Mouse (Mus musculus) lung, adult 18-20 months (tissue): Measurements from ENCODE around the gene Ccdc127.
A peak's percentile ranks its signal among the peaks of the same experiment; 100 is the strongest.

ENCODE experiments used
- DNase-seq, 2 experiments: peaks; one replicate each; pipeline ENCODE4 v3.0.0; 2022; ENCODE audit warnings: mixed read lengths in 2 of 2

Gene Ccdc127

DNA sequence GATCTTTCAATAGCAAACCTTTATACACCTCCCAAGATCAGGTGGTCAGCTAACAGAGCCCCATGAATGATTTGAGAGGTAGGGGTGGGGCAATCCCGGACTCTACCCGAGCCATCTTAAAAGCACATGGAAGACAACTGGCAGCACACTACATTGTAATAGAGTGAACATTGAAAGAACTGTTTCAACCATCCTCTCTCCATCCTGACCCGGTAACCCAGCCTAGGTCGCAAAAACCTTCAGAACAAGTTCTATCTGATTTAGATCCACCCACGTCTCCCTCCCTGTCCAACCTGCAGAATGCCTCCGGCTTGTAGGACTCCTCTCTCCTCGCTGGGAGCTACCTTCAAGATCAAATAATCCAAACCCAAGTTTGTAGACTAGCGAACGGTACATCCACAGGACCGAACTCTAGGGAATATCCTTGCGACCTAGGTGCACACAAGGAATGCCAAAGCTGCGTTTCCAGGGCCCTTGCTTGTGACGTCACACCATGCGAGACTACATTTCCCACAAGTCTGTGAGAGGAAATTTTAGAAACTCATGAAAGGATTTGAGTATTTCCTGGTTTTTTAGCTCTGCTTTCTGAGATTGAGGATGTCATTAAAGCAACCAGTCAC lies 40.4 kb downstream of the Ccdc127 start, which contains the start of gene Zfp72:
Gene Zfp72 (minus strand): TSS at position 466 of the 620 bp plus-strand sequence.
- DNase-seq, result peak; percentile 79 to 84

DNA sequence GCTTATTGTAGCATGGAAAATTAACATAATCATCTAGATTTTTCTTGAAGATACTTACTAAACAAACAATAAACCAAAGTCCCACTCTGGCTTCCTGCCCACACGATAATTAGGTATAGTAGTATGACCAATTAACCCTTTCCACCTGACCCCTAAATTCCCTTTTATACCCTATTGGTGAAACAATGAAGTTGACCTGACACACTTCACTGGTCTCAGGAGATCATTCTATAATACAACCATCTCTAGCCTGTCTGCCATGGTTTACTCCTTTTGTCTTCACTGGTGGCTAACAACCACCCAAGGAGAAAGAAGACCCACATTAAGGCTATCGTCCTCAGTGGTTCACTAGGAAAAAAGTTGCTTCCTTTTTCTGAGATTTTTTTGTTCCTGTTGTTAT lies 41.0 kb downstream of the Ccdc127 start:
- DNase-seq, result no peak

DNA sequence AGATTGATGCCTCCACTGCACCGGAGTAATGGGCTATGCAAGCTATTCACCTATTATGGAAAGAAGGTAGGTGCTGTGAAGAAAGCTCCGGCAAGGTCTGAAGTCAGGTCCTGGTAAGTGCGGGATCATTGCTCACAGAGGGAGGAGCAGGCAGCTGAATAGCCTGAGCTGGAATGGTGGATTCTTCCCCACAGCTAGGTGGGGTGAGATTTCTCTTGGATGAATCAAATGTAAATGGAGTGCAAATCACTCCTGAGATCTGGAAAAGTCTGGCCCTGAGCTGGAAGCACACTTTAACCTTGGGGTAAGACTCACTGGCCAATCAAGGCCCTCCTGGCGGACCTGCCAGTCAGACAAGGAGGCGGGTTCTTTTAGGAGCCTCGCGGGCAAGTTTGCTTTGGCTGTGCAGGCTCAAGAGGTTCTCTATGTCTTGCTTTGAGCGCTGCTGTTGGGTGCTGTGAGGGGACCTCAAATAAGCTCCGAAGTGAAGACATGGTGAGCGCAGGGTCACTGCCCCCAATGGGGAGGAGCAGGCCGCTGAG lies 49.3 kb downstream of the Ccdc127 start, which contains the start of gene Ftl1-ps1:
Gene Ftl1-ps1 (plus strand): TSS at position 397 of the 542 bp plus-strand sequence.
- peak in 1 of 2 experiments; percentile 4 for DNase-seq
